ENCODE assay signal across 30 mouse cellular contexts in genomic region chr5:81794601-81795000, GRCm38 (mm10).
DNase-seq lines count a peak whose midpoint lies in the region; ATAC-seq and TF ChIP-seq lines count a peak whose summit lies in the region.
"Had no signal": no experiment of that assay in that cellular context is flagged by ENCODE, and none has a peak within 500 bp of the region (broad histone marks: within the 10 kb centered on the region; RNA-seq: fewer than 3 reads in every experiment).

No protein-coding gene starts in this region.

- peak; percentile 27; the same call in 1 of the 2 replicates for ATAC-seq in hindbrain, embryonic 16.5 days
- ATAC-seq in hindbrain, embryonic 12.5 days (ENCODE audit: low FRiP score), result no peak
- ATAC-seq: activated CD4-positive, CD25-positive, alpha-beta regulatory T cell, adult 4 months; forebrain, embryonic 16.5 days; liver, postnatal 0 days; lung, postnatal 0 days had no signal

- H3K36me3 ChIP-seq in hindbrain, embryonic 16.5 days (ENCODE audit: control insufficient read depth, insufficient read depth, low read length), result peaks cover 11% of the 10 kb centered on the region
- H3K36me3 ChIP-seq in hindbrain, embryonic 12.5 days, result peaks cover 12% of the 10 kb centered on the region
- no peaks in the 10 kb centered on the region for H3K36me3 ChIP-seq in testis, adult 2 months (ENCODE audit: control insufficient read depth, insufficient read depth, low read length)

- H3K4me3 ChIP-seq in hindbrain, embryonic 16.5 days (ENCODE audit: low read length), result no peak overlapping the region
- H3K4me3 ChIP-seq in hindbrain, embryonic 12.5 days, result no peak overlapping the region
- H3K4me3 ChIP-seq in testis, adult 2 months (ENCODE audit: control insufficient read depth, low read depth, low read length), result peak overlapping the region; percentile 92
- H3K4me3 ChIP-seq: embryonic facial prominence, embryonic 15.5 days; heart, embryonic 12.5 days; kidney, embryonic 15.5 days; limb, embryonic 12.5 days; myocyte; neural tube, embryonic 15.5 days had no signal

- no peaks in the 10 kb centered on the region for H3K27me3 ChIP-seq in hindbrain, embryonic 16.5 days (replicated peaks; ENCODE audit: control insufficient read depth, insufficient read depth, low read length)
- H3K27me3 ChIP-seq in hindbrain, embryonic 12.5 days, result no peaks in the 10 kb centered on the region
- H3K27me3 ChIP-seq in testis, adult 2 months (ENCODE audit: control insufficient read depth, insufficient read depth, low read length), result no peaks in the 10 kb centered on the region
- H3K27me3 ChIP-seq: embryonic facial prominence, embryonic 15.5 days; heart, embryonic 12.5 days; kidney, embryonic 15.5 days; limb, embryonic 12.5 days; neural tube, embryonic 15.5 days had no signal

- H3K27ac ChIP-seq in hindbrain, embryonic 16.5 days (ENCODE audit: low read depth, low read length), result no peak overlapping the region
- no peak overlapping the region for H3K27ac ChIP-seq in hindbrain, embryonic 12.5 days
- H3K27ac ChIP-seq in testis, adult 2 months (ENCODE audit: control insufficient read depth, insufficient read depth, low read depth, low read length), result no peak overlapping the region; the same call in 1 of the 2 replicates
- H3K27ac ChIP-seq: embryonic facial prominence, embryonic 15.5 days; kidney, embryonic 15.5 days; limb, embryonic 12.5 days; macrophage; neural tube, embryonic 15.5 days had no signal

- WGBS in hindbrain, embryonic 16.5 days, result 91% methylated on average over 24 of the region's 24 CpGs
- WGBS in hindbrain, embryonic 12.5 days, result 89% methylated on average over 24 of the region's 24 CpGs

- H3K4me1 ChIP-seq in hindbrain, embryonic 16.5 days (ENCODE audit: control insufficient read depth, insufficient read depth, low read depth, low read length), result no peaks in the 10 kb centered on the region
- H3K4me1 ChIP-seq in hindbrain, embryonic 12.5 days, result no peaks in the 10 kb centered on the region
- no peaks in the 10 kb centered on the region for H3K4me1 ChIP-seq in testis, adult 2 months (ENCODE audit: control insufficient read depth, insufficient read depth, low read length)
- H3K4me1 ChIP-seq: embryonic facial prominence, embryonic 15.5 days; heart, embryonic 12.5 days; kidney, embryonic 15.5 days; limb, embryonic 12.5 days; neural tube, embryonic 15.5 days had no signal

- H3K9me3 ChIP-seq in hindbrain, embryonic 16.5 days (ENCODE audit: control insufficient read depth, low read length), result peaks cover 5% of the 10 kb centered on the region; the same call in 1 of the 2 replicates
- H3K9me3 ChIP-seq in hindbrain, embryonic 12.5 days (replicated peaks), result peaks cover 5% of the 10 kb centered on the region; the same call in 1 of the 2 replicates
- H3K9me3 ChIP-seq: embryonic facial prominence, embryonic 15.5 days; heart, embryonic 12.5 days; kidney, embryonic 15.5 days; limb, embryonic 12.5 days; neural tube, embryonic 15.5 days had no signal

- 0 out of 2 replicates have a peak, but pooled peaks have one; percentile 13 for TF ChIP-seq POLR2A in testis, adult 2 months (IDR thresholded peaks at IDR 0.05; ENCODE audit: control insufficient read depth, low read depth, low read length)

- no peak for TF ChIP-seq CTCF in testis, adult 2 months (IDR thresholded peaks at IDR 0.05; ENCODE audit: control insufficient read depth, insufficient read depth, insufficient replicate concordance, low read depth, low read length)

- no peak overlapping the region for H3K4me2 ChIP-seq in hindbrain, embryonic 16.5 days (ENCODE audit: low read length)
- no peak overlapping the region for H3K4me2 ChIP-seq in hindbrain, embryonic 12.5 days (replicated peaks)
- H3K4me2 ChIP-seq: embryonic facial prominence, embryonic 15.5 days; heart, embryonic 12.5 days; kidney, embryonic 15.5 days; limb, embryonic 12.5 days; liver, embryonic 11.5 days; neural tube, embryonic 15.5 days had no signal

- no peak overlapping the region for H3K9ac ChIP-seq in hindbrain, embryonic 16.5 days (ENCODE audit: low read depth, low read length)
- no peak overlapping the region for H3K9ac ChIP-seq in hindbrain, embryonic 12.5 days
- H3K9ac ChIP-seq: embryonic facial prominence, embryonic 15.5 days; heart, embryonic 12.5 days; kidney, embryonic 15.5 days; limb, embryonic 12.5 days; liver, postnatal 0 days; neural tube, embryonic 15.5 days had no signal

- DNase-seq in cerebellum, adult 9-11 months, result peak; percentile 5
- DNase-seq in cerebellum, postnatal 4 days (ENCODE audit: low spot score in 2 of 2), result no peak
- DNase-seq in testis, postnatal 10 days (ENCODE audit: low spot score), result no peak
- DNase-seq in ovary, adult 18-20 months (ENCODE audit: low spot score), result no peak
- DNase-seq in urinary bladder, postnatal 10 days (ENCODE audit: low spot score), result no peak
- DNase-seq: adrenal gland, adult 8-10 months; cerebellum, adult 11-12 months; cerebellum, postnatal 14 days; gastrocnemius, postnatal 10 days; heart, adult 11 months; heart, postnatal 14 days; kidney, adult 11 months; kidney, postnatal 36 days; layer of hippocampus, postnatal 36 days; liver, postnatal 0 days; thymus, postnatal 4 days had no signal
